Mouse (Mus musculus): ENCODE data around the gene Bud13.
A peak's percentile ranks its signal among the peaks of the same experiment; 100 is the strongest.
"Not testable (repeated sequence)": the region's sequence is repeated elsewhere in the genome, so short reads cannot be mapped to it uniquely, and the experiment has no call there.

The Bud13 gene

DNA sequence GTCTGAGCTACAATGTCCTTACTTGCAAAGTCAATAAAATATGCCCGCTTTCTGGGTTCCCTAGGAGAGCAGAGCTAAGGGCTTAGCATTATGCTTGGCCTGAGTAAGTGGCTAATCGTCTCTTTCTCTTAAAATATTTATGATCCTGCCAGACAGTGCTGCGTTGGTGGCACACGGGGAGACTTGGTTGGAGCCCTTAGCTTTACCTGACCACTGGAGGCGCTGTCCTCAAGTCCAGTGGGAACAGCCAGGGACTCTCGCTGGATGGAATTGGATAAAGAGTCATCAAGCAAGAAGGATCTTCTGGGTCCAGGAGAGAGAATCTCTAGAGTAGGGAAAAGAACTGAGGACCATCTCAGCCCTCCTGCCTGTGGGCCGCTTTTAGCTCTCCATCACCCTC is 26.3 kb downstream of the Bud13 start:
- no peak for DNase-seq

DNA sequence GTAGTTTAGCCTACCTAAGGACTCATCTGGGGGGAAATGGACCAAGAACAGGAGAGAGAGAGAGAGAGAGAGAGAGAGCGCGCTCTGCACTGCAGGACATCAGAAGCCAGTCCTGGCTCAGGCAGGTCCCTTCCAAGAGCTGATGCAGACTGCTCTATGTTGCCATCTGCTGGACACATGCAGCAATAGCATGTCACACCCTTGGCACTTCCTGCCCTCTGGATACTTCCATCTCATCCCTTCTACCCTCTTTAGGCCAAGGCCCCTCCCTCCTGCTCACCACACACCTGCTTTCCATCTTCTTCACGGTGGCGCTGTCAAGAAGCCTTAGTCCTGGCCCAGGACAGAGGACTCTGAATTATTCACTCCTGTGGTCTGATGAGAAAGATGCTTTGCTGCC is 31.7 kb downstream of the Bud13 start:
- peak; percentile 36 for DNase-seq

DNA sequence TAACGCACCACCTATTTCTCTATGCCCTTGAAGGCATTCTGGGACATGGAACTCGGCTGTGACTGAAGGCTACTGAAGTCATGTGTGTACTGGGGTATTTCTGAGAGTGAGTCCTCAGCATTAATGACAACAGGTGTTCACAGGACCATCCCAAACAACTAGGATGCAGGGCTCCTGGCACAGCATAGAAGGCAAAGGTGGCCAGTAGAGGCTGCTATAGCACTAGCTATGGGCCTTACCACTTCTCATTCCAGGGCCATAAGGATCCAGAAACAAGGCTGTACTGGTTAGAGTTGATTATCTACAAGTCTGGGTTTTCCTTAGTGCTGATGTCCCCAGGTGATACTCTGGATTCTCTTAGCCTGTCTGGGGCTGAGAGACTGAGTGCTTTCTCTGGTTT is 32.1 kb downstream of the Bud13 start:
- DNase-seq, result no peak

DNA sequence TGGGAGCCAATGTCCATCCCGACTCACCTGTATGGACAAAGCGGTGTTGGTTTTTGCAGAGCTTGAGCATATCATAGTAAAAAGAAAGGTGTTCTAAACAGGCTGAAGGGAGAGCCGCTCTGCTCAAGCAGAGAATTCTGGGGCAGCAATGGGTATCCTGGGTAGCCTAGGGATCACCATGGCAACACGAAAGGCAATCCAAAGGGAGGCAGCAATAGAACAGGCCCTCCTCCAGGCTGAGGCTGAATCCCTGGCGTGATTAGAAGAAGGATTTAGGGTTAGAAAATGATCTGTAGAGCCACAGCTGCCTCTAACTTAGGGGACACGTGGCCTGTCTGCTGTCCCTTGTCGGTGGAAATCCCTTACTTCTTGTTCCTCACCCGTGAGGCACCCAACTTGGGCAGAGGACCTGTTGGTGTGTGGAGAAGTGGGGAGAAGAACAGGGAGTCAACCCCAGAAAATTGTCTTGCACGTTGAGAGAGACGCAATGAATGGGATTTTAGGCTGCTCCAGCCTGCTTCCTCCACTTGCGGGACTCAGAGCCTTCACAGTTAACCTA is 33.1 kb downstream of the Bud13 start:
- DNase-seq, result no peak

DNA sequence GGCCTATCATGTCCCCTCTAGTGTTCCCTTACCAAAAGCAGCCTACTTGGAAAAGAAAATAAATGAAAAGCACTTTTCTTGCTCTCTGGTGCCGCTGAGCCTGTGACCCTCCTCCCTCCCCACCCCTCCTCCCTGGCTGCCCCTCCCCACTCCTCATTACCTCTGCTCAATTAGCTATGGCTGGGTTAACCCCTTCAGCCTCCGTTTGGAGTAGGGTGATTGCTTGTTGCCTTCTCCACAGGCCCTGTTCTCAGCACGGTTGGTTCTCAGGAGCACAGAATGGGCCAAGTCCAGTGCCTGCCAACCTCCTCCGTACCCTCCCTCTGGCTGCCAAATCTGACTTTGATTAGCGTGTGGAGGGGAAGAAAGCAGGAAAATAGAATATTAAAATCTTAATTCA is 33.6 kb downstream of the Bud13 start:
- no peak for DNase-seq

DNA sequence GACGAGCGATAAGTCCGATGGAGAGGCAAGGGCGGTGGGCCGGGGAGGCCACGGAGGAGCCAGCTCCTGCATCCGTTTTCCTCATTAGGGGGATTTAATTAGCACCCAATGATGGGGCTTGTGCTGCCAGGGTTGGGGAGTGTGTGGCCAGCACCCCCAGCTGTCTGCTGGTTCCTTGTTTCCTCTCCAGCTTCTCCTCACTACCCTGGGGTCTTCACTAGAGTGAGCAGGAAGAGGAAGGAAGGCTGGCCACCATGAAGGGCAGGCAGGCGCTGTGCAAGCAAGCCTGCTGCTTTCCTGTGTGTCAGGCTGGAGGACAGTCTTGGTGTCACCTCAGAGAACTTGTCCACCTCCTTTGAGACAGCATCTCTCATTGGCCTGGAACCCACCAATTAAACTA is 34.1 kb downstream of the Bud13 start:
- DNase-seq, result no peak

DNA sequence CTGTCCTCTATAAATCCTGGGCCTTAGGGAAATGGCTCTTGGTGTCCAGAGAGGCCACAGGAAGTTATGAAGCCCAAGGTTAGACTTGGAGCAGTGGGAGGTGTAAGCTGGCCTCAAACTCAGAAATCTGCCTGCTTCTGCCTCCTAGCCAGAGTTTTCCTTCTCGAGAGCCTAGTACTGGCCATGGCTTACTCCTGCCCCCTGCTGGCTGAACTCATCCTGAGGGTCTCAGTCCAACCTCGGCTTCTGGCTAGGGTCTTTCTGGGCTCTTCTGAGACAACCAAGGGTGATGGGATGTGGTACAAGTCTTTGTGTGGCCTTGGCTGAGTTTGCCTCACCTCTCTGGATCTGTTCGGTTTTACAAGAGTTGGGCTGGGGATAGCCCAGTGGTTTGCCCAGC is 35.1 kb downstream of the Bud13 start:
- no peak for DNase-seq

DNA sequence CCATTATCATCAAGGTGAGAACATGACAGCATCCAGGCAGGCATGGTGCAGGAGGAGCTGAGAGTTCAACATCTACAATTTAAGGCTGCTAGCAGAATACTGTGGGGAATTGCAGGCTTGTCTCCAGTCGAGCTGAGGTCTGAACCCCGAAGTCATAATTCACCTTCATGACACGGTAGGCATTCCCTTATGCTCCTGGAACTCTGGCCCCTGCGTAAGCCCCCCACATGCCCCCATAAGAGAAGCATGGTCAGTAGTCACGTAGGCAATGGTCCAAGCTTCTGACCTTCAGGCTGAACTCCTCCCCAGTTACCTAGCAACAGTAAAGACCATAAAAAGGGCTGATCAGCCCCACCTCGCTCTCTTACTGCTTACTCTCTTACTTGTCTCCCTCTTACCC is 37.1 kb downstream of the Bud13 start, which contains the start of gene 4931429L15Rik:
Gene 4931429L15Rik (minus strand): TSS at position 101 of the 400 bp plus-strand sequence.
- DNase-seq, result not testable (repeated sequence)

DNA sequence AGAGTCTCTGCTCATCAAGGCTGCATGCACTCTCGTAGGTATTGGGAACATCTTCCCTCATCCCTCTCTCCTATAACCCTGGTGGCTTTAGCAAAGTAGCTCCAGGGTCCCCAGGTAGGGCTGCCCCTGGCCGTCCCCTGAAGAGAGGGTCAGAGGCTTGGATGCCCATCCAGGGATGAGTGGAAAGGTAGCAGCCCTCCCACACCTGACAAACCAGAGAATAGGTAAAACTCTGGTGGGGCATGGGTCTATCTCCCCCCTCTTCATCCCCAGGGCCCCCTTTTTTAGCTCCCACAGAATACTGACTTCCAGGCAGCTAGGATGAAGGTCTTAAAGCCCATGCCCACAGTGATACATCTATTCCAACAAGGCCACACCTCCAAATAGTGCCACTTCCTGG is 37.7 kb downstream of the Bud13 start:
- DNase-seq, result no peak

DNA sequence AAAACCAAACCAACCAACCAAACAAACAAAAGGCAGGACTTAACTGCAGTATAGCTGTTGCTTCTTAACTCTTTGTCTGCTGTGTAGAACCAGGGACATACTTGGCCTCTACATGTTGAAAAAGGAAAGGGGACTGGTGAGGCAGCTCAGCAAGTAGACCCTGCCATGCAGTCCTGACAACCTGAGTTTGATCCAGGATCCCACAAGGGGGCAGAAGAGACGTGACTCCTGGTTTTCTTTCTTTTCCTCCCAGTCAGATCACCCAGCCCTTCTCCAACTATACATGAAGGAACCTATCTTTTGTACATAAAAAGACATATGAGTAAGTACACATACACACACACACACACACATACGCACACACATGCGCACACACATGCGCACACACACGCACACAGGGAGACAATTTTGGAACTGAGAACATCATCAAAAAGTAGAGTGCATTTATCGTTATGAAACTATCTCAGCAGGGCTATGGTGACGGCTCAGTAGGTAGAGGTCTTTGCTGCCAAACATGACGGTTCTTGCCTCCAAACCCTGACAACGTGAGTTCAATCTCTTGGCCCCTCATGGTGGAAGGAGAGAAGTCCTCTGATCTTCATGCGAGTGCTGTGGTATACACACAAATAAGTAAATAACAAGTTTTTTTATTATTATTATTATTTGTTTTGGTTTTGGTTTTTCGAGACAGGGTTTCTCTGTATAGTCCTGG is 44.0 kb downstream of the Bud13 start:
- DNase-seq, result no peak

DNA sequence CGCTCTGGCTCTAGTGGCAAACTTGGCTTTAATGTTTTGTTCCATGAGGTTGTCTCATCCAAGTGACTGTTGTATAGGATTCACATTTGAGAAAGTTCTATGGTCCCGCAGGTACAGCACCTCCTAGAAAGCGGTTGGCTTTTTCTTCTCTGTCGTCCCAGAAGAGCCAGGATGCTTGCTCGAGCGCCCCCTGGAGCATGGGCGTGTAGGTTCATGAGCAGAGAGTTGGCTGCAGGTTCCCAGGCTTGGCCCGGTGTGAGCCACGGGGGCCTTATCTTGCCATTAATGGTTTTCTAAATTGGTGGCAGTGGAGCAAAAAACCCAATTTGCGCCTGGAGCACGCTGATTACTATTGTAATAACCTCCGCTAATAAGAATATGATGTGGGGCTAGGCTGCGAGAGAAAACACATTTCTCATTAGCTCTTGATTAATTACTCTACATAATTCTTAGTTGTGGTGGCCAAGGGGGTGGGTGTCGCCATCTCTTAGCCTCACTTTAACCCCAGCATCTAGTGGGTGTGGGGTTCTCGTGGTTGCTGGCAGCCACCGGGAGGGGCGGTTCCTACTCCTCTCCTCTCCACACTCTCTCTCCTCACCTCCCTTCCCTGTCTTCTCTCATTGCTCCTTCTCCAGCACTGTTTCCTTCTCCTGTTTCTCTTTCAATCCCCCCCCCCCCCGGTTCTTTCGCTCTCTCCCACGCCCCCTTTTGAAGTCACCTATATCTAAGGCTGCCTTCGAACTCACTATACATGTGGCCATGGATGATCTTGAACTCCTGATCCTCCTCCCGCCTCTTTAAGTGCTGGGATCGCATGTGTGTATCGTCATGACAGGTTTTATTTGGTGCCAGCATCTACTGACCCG is 45.1 kb downstream of the Bud13 start:
- no peak for DNase-seq

DNA sequence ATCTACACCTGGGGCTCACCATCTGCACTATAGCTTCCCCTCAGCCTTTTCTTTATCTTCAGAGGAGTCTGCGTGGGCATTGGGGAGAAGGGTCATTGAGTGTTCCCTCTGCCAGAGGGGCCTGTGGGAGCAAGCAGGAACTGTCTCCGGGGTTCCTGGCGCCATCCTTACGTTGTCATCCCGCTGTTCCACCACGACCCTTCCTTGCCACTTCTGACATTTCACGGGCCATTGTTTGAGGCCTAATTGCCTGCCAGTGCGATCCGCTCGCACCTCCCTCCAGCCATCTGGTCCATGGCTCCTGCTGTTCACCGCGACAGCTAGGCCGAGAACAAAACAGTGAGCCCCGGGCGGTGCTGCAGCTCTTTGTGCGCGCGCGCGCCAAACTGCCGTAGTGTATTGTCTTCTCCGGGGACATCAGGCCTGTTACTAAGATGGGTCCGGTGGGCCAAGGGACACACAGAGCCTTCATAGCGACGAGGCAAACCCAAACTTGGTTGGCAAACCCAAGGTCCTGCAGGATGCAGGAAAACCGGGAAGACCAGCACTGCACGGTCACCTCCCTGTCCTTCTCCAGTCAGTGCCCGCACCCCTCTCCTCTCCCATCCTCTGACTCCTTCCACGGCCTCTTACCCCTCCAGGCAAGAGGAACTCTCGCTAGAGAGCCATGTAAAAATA is 45.9 kb downstream of the Bud13 start:
- no peak for DNase-seq

DNA sequence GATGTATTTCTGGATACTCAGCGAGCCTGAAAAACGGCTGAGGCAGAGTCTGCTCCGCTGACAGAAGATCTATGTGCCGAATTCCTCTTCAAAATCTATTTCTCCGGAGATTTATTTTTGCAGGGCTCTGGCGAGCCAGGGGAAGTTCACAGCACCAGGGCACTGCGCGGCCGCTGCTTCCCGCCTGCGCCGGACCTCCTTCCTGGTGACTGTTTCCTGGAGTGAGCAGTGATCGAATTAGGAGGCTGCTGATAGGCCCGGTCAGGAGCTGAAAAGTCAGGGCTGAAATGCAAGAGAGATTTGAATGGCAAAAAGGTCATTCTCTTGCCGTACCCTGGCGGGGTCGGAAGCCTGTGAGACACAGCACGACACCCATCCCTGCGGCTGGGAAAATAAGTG is 46.4 kb downstream of the Bud13 start:
- DNase-seq, result no peak

DNA sequence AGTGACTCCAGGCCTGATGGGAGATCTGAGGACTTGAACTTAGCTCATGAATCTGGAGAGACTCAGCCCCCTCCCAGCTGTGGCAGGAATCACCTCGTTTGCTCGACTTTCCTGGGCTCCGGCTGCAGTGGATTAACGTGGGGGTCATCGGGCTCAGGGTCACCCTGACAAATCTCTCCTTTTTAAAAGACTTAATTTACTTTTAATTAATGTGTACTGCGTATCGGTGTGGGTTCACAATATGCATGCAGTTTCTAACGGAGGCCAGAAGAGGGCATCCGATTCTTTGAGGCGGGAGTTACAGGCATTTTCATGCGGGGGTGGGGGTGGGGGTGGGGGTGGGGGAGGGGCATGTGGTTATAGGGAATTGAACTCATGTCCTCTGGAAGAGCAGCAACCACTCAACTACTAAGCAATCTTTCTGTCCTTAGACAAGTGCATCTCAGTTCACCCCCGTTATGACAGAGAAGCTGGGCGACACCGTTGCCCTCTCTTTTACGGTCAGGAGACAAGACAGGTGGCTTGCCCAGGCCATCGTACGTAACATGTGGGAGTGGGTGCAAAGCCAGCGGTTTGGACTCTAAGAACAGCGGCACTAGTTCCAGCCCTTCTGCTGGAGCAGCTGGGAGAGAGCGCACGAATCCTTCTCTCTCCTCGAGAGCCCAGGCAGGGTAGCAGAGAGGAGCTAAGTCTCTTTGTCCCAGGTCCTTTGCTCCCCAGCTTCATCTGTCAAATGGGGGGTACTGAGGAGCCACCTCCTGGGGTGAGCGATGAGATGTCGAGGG is 47.2 kb downstream of the Bud13 start:
- no peak for DNase-seq

DNA sequence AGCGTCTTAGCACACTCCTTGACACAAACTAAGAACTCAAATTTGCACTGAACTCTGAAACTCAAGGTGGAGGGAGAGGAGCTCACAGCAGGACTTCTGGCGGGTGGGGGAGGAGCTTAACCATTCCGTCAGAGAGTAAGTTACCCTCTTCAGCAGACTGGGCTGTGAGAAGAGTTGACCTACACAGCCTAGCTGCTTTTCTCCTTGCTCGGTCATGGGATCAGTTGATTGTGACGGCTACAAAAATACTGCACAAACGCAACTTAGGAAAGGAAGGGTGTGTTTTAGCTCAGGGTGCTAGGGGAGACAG is 47.7 kb downstream of the Bud13 start:
- DNase-seq, result no peak

DNA sequence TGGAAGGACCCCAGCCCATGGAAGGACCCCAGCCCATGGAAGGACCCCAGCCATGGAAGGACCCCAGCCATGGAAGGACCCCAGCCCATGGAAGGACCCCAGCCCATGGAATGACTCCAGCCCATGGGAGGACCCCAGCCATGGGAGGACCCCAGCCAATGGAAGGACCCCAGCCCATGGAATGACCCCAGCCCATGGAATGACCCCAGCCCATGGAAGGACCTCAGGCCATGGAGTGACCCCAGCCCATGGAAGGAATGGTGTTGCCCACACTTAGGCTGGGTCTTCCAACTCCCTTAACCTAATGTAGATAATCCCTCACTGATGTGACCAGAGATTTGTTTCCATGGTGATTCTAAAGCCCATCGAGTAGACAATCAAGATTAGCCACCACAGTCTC is 48.5 kb downstream of the Bud13 start:
- DNase-seq, result no peak

DNA sequence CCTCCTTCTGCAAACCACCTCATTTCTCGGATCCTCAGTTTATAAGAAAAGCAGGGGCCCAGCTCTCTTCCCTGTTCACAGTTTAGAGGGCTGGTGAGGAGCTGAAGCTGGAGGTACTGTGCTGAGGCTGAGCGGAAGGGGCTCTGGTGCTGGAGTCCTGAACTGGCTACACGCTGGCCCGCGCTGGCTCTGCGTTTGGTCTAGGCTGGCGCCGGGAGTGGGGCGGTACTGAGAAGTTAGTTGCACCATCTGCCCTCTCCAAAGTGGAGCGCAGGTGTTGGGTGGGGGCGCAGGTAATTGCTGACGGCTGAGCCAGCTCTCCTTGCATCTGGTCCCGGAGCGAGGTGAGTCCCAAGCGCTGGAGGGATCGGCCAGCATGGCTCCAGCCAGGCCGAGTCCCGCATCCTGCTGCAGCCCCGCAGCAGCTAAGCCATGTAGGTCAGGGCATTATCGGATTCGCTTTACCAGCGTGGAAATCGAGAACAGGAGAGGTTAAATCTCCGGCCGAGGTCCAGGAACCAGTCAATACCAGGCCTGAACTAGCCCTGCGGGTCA is 51.7 kb downstream of the Bud13 start:
- DNase-seq, result no peak

DNA sequence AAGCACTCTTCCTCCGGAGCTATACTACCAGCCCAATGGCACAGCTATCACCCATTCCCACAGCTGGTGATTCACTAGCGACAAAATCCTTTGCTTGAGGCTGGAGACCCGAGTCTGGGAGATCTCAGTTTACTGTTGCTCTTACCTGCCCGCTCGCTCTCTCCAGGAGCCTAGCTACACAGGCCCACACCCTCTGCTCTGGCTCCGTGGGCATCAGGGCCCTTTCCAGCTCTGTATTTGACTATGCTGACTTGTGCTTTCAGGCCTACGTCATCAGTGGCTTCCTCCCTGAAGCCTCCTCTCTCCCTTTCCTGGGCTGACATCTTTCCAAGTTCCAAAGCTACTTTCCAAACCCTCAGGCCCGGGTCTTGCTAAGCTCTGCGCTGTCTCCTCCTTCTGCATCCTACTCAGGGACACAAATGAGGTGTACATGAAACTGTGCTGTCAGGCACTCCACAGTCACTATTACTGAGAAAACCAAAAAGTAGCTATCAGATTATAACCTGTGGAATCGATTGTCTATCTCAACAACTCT is 52.7 kb downstream of the Bud13 start:
- no peak for DNase-seq

DNA sequence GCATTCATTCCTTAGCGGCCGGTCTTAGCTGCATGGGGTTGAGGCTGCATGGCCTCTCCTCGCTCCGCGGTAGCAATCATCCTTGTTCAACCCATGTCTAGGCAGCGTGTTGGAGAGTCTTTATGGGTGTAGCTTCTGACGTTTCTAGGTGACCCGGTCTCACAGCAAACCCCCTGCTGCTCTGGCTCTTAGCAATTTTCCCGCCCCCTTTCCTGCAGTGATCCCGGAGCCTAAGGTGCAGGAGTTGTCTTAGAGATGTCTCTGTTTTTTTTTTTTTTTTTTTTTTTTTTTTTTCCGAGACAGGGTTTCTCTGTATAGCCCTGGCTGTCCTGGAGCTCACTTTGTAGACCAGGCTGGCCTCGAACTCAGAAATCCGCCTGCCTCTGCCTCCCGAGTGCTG is 53.5 kb downstream of the Bud13 start:
- not testable (repeated sequence) for DNase-seq

DNA sequence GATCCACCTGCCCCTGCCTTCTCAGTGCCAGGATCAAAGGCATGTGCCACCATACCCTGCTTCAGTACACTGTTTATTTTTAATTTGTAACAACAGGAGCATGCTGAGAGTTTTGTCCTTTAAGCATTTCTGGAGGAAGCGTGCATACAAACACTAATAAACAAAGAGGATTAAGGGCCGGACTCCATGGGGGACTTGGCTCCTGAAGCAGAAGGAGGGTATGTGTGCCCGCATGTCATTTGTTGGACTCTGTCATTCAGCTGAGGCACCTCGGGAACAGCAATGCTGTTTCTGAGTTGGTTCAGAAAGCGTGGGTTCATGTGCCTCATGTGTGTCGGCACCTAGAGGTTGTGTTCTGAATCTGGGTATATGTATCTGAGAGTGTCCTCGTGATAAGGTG is 54.5 kb downstream of the Bud13 start:
- no peak for DNase-seq

DNA sequence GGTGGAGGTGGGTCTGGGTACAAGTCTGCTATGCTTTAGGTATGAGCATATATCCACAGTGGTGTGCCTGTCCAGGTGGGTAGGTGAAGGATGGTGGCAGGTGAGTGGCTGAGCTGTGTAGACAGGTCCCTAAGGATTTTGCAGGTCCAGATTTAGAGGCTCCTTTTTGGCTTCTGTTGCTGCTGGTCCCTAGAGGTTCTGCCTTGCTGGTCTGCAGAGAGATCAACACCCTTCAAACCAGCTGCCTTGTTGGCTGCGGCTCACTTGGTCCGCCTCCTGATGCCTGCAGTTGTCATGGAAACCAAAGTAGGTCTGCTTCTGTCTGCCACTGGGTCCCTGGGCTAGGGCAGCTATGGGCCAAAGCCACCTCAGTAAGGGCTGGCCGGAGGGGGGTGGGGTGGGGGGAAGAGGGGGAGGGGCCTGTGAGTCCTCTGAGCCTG is 55.1 kb downstream of the Bud13 start:
- DNase-seq, result no peak

DNA sequence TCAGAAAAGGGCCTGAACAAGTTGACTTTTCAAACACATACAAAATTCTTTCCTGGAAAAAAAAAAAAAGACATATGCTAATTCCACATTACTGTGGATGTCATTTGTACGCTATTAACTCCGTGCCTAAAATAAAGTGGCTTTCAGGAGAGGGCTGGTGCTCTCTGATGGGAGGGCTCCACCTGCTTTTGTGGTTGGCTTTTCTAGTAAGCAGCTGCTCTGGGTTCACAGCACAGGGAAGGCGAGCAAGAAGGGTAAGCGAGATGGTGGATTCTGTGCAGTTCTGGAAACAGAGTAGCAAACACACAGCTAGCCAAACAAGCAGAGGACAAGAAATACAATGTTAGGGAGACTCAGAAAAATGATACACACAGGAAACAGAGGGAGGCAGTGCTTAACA is 55.6 kb downstream of the Bud13 start:
- no peak for DNase-seq
